Mouse (Mus musculus) heart, postnatal 0 days (tissue): Measurements from ENCODE around the gene Tmem215. TPM values are rescaled to one million over a fixed set of nuclear protein-coding genes. Genes with fewer than 3 reads are reported as not detected.
A peak's percentile ranks its signal among the peaks of the same experiment; 100 is the strongest.

Experiments
- ATAC-seq: fragments of 200-750 bp; cut with Nextera tagmentation; 2 replicates; pipeline ENCODE4 v1.8.0; 2017; ENCODE audit warnings: low read depth, moderate number of reproducible peaks, moderate library complexity; ENCODE audit not compliant: insufficient read depth
- DNase-seq: peaks from one replicate; pipeline ENCODE4 v3.0.0-alpha.2; 2016; ENCODE audit warnings: low spot score
- H3K27ac ChIP-seq: fragments of 300-500 bp; sonication (generic); 2 replicates; pipeline ENCODE4 v1.5.1; 2014; ENCODE audit warnings: low read depth, mild to moderate bottlenecking
- H3K27me3 ChIP-seq: fragments of 300-500 bp; sonication (generic); 2 replicates; pipeline ENCODE4 v1.6.1; 2014; ENCODE audit warnings: low read length, mixed read lengths; ENCODE audit not compliant: control insufficient read depth, insufficient read depth
- H3K36me3 ChIP-seq: fragments of 300-500 bp; sonication (generic); replicated peaks from 2 replicates; pipeline ENCODE4 v1.6.1; 2014; ENCODE audit warnings: low read length, mixed read lengths; ENCODE audit not compliant: control insufficient read depth, insufficient read depth
- H3K4me1 ChIP-seq: fragments of 300-500 bp; sonication (generic); 2 replicates; pipeline ENCODE4 v1.6.1; 2014; ENCODE audit warnings: antibody characterized with exemption; ENCODE audit not compliant: control insufficient read depth, insufficient read depth
- H3K4me2 ChIP-seq: fragments of 300-500 bp; sonication (generic); 2 replicates; pipeline ENCODE4 v1.6.1; 2014; ENCODE audit warnings: low read depth, mild to moderate bottlenecking, low read length, moderate library complexity
- H3K4me3 ChIP-seq: fragments of 300-500 bp; sonication (generic); 2 replicates; pipeline ENCODE4 v1.5.1; 2014; ENCODE audit warnings: low read depth, low read length
- H3K9ac ChIP-seq: fragments of 300-500 bp; sonication (generic); replicated peaks from 2 replicates; pipeline ENCODE4 v1.6.1; 2014; ENCODE audit warnings: low read depth, low read length, mixed read lengths
- H3K9me3 ChIP-seq: fragments of 300-500 bp; sonication (generic); replicated peaks from 2 replicates; pipeline ENCODE4 v1.6.1; 2016; ENCODE audit warnings: low read length; ENCODE audit not compliant: control insufficient read depth
- CTCF ChIP-seq: IDR thresholded peaks from 2 replicates; pipeline ENCODE4 v1.5.1; 2016; ENCODE audit warnings: antibody characterized with exemption, control low read depth, low read depth
- EP300 ChIP-seq: IDR thresholded peaks from 2 replicates; pipeline ENCODE4 v1.6.1; 2016; ENCODE audit warnings: antibody characterized with exemption, low read depth
- WGBS: fragments of 180-500 bp; shearing (Covaris S2); extraction: QIAGEN DNeasy Blood & Tissue Kit; methylation state at CpG from one replicate; pipeline ENCODE4 v1.1.7; 2014; 5-methylcytosine and 5-hydroxymethylcytosine counted together
- polyA plus RNA-seq: library from polyadenylated mRNA; unstranded; fragments of >200 nt; fragmentation: Nextera tagmentation; extraction: Ambion mirVana; gene quantifications from 2 replicates; pipeline ENCODE4 v1.2.1, GENCODE M21; 2015
- total RNA-seq: library from RNA; depleted of rRNA; stranded (reverse); fragments of >200 nt; gene quantifications from 2 replicates; pipeline ENCODE4 v1.2.3, GENCODE M21; 2014; ENCODE audit warnings: low replicate concordance

Gene Tmem215
- total and polyA plus RNA-seq, 2 experiments from 2014 or later, result 0.41 to 1.8 TPM

DNA sequence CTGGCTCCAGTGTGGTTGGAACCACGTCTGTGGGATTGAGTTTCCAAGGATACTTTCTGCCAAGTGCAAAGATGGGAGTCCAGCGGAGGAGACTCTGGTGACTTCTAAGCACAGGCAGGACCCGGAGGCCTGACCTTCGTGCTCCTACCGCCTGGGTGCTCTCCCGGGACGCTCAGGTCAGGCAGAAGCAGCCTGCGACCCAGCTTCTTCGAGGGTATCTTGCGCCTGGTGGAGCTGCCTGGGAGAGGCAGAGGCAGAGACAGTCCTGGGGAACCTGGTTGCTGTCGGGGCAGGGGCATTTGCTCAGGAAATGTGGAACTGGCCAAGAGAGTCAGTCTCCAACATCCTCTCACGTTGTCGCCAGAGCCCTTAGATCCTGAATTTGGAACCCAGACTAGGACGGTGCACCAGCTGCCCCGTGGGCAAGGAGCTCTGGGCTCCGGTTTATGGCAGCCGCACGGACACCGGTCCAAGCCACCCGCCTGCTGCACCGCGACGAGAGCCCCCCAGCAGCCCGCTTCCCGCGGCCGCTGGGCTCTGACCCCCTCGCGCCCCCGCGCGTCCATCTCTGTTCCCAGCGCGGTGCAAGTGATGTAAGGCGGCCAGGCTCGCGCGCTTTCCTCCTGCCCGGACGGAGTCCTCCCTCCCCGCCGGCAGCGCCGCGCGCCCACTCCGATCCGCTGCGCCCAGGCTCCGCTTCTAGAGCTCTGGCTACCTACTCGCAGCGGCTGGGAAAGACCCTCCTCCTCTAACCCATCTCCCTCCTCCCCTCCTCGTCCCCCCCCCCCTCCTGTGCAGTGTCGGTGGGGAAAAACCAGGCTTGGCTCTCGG lies 935 bp downstream of the Tmem215 start:
- ATAC-seq (peak; percentile 51; the same call in 1 of the 2 replicates), DNase-seq (peak; percentile 6)
- WGBS, result 4% methylated on average over 53 of the region's 55 CpGs
- Histone ChIP-seq H3K9ac (no peak overlapping the region), H3K4me2 (peak overlapping the region; percentile 69), H3K4me3 (peak overlapping the region; percentile 43), H3K36me3 (no peaks in the 10 kb centered on the region), H3K4me1 (no peaks in the 10 kb centered on the region), H3K27ac (no peak overlapping the region), H3K27me3 (peaks cover 25% of the 10 kb centered on the region), H3K9me3 (no peaks in the 10 kb centered on the region)
- TF ChIP-seq EP300 (no peak), CTCF (no peak)

DNA sequence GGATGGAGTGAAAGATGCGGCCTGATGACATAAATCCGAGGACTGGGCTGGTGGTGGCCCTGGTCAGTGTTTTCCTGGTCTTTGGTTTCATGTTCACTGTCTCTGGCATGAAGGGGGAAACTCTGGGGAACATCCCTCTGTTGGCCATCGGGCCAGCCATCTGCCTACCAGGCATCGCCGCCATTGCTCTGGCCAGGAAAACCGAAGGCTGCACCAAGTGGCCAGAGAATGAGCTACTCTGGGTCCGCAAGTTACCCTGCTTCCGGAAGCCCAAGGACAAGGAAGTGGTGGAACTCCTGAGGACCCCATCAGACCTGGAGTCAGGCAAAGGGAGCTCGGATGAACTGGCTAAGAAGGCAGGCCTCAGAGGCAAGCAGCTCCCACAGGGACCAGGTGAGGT lies 1.9 kb downstream of the Tmem215 start:
- Histone ChIP-seq H3K27me3 (peaks cover 25% of the 10 kb centered on the region), H3K9me3 (no peaks in the 10 kb centered on the region), H3K4me1 (no peaks in the 10 kb centered on the region), H3K9ac (no peak overlapping the region), H3K27ac (no peak overlapping the region), H3K4me2 (no peak overlapping the region), H3K36me3 (no peaks in the 10 kb centered on the region), H3K4me3 (no peak overlapping the region)
- no peak for ATAC-seq
- TF ChIP-seq CTCF, result no peak
- TF ChIP-seq EP300, result no peak
- DNase-seq, result no peak
- 71% methylated on average over 9 of the region's 9 CpGs for WGBS

DNA sequence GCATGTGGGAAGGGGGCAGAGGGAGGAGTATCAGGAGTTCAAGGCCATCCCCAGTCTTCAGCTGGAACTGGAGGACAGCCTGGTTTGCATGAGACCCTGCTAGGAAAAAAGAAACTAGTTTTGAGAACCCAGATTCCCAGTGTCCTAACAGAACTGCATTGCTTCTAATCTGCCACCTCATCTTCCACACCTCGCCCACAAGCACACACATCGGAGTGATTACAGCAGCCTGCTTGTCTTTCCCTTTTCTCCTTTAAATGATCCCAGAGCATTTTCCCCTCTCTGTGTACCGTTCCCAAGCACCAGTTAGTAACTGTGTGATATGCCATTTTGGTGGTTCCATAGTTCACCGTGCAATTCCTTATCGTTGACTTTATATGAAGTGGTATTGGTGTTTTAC lies 6.0 kb downstream of the Tmem215 start:
- Histone ChIP-seq H3K36me3 (no peaks in the 10 kb centered on the region), H3K4me3 (no peak overlapping the region), H3K4me2 (no peak overlapping the region), H3K9ac (no peak overlapping the region), H3K27ac (no peak overlapping the region), H3K27me3 (peaks cover 11% of the 10 kb centered on the region; the same call in 1 of the 2 replicates), H3K9me3 (no peaks in the 10 kb centered on the region), H3K4me1 (no peaks in the 10 kb centered on the region)
- 85% methylated on average over 5 of the region's 5 CpGs for WGBS
- DNase-seq (no peak), ATAC-seq (no peak)
- TF ChIP-seq EP300 (no peak), CTCF (no peak)

DNA sequence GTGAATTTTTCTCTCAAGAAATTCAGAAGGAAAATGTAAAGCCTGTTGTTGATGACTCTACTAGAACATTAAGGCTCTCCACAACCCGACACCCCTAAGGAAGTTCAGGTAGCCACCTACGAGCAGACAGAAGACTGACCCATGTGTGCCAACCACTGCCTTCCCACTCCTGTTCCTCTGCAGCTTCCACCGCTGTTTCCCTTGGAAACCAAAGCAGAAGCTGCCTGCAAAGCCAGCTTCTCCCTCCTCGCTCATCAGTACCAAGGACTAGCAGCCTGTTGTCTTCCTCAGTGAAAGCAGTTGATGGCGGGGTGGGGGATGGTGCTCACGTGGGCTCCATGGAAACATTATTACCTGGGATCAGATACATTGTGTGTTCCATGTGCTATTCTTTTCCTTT lies 14.6 kb downstream of the Tmem215 start:
- H3K27me3 ChIP-seq, result no peaks in the 10 kb centered on the region
- 65% methylated on average over 6 of the region's 6 CpGs for WGBS

DNA sequence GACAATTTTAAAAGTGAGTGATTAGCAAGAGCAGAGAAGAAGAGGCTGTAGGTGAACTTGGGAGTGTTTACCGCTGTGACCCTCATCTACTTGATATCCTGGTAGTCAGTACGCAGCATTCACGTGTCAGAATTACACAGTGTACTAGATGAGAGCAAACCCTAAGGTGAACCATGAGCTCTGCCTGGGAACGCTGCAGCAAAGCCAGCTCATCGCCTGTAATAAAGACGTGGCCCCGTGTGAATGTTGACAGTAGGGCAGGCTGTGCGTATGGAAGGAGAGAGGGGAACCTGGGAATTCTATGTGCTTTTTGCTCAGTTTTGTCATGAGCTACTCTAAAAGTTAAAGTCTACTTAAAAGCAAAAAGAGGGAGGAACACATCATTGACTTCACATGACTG lies 19.8 kb downstream of the Tmem215 start:
- Histone ChIP-seq H3K27ac (no peak overlapping the region), H3K9ac (no peak overlapping the region)
- WGBS, result 80% methylated on average over 8 of the region's 8 CpGs

More for the DNA sequence above, 14.6 kb downstream of the Tmem215 start:
- H3K4me3 ChIP-seq, result no peak overlapping the region
- no peak for DNase-seq
- H3K9me3 ChIP-seq, result no peaks in the 10 kb centered on the region
- no peaks in the 10 kb centered on the region for H3K36me3 ChIP-seq
- no peak overlapping the region for H3K27ac ChIP-seq
- H3K4me2 ChIP-seq, result no peak overlapping the region
- TF ChIP-seq CTCF (no peak), EP300 (no peak)
- no peak overlapping the region for H3K9ac ChIP-seq
- no peak for ATAC-seq
- no peaks in the 10 kb centered on the region for H3K4me1 ChIP-seq

More for the DNA sequence above, 19.8 kb downstream of the Tmem215 start:
- DNase-seq (no peak), ATAC-seq (no peak)
- H3K4me1 ChIP-seq, result no peaks in the 10 kb centered on the region
- H3K27me3 ChIP-seq, result no peaks in the 10 kb centered on the region
- no peaks in the 10 kb centered on the region for H3K36me3 ChIP-seq
- H3K4me3 ChIP-seq, result no peak overlapping the region
- no peak for TF ChIP-seq CTCF
- TF ChIP-seq EP300, result no peak
- no peaks in the 10 kb centered on the region for H3K9me3 ChIP-seq
- no peak overlapping the region for H3K4me2 ChIP-seq
